Mouse (Mus musculus): ENCODE results near the gene Clasrp. TPM values are rescaled to one million over a fixed set of nuclear protein-coding genes. Genes with fewer than 3 reads are reported as not detected.

Gene Clasrp
- polyA plus RNA-seq, 1 experiment, result 292 TPM

DNA sequence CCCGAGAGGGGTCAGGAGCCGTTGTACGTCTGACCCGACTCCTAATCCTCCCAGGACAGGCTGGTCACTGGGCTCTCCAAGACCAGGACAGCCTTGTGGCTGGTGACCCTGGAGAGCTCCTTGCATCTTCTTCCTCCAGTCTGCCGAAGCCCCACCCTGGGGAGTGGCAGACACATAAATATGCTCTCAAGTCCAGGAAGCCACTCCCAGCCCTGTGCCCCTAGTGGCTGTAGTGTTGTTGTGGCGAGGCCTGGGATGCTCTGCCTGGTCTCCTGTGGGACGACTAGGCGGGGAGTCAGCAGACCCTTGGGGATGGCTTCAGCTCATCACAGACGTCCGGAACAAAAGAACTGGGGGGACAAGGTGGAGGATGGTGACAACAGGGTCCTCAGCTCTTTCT is 73.2 kb downstream of the Clasrp start:
- TF ChIP-seq GATA1 (IDR thresholded peaks at IDR 0.05; ENCODE audit: low read length), result no peak

Other genes with a start within 250 kb of the Clasrp start
- gene Cd3eap, start 245.0 kb downstream of the Clasrp start, polyA plus RNA-seq (2012), result 68.3 and 117 TPM in 2 replicates
- 37.2 and 45.4 TPM in 2 replicates for gene Ppp1r13l, start 244.7 kb downstream of the Clasrp start, polyA plus RNA-seq (2012)
- gene Ercc2, start 222.5 kb downstream of the Clasrp start, polyA plus RNA-seq (2012), result 59.8 and 60.3 TPM in 2 replicates
- 0.23 and 0.25 TPM in 2 replicates for gene Klc3, start 200.4 kb downstream of the Clasrp start, polyA plus RNA-seq (2012)
- gene Ckm, start 199.7 kb downstream of the Clasrp start, polyA plus RNA-seq (2012), result not detected in 2 replicates
- gene Mark4, start 145.7 kb downstream of the Clasrp start, polyA plus RNA-seq (2012), result 45.0 and 67.8 TPM in 2 replicates
- gene Exoc3l2, start 141.2 kb downstream of the Clasrp start, polyA plus RNA-seq (2012), result 0.08 TPM in 2 replicates
- gene Bloc1s3, start 96.1 kb downstream of the Clasrp start, polyA plus RNA-seq (2012), result 7.4 and 10.3 TPM in 2 replicates
- gene Trappc6a, start 96.1 kb downstream of the Clasrp start, polyA plus RNA-seq (2012), result 590 and 674 TPM in 2 replicates
- 0.40 and 0.71 TPM in 2 replicates for gene Nkpd1, start 86.6 kb downstream of the Clasrp start, polyA plus RNA-seq (2012)
- gene Ppp1r37, start 41.4 kb downstream of the Clasrp start, polyA plus RNA-seq (2012), result 134 and 156 TPM in 2 replicates
- gene Zfp296, start 27.2 kb downstream of the Clasrp start, polyA plus RNA-seq (2012), result 3.0 and 3.1 TPM in 2 replicates
- gene Gemin7, start 26.9 kb downstream of the Clasrp start, polyA plus RNA-seq (2012), result 91.7 and 117 TPM in 2 replicates
- gene Relb, start 25.0 kb upstream of the Clasrp start, polyA plus RNA-seq (2012), result 0.75 and 0.90 TPM in 2 replicates
- 149 and 193 TPM in 2 replicates for gene Clptm1, start 60.5 kb upstream of the Clasrp start, polyA plus RNA-seq (2012)
- gene Apoc2, start 73.5 kb upstream of the Clasrp start, polyA plus RNA-seq (2012), result not detected in 2 replicates
- gene Gm44805, start 76.9 kb upstream of the Clasrp start, polyA plus RNA-seq (2012), result not detected in 2 replicates
- gene Apoc4, start 77.0 kb upstream of the Clasrp start, polyA plus RNA-seq (2012), result not detected in 2 replicates
- gene Apoc1, start 88.2 kb upstream of the Clasrp start, polyA plus RNA-seq (2012), result 4.8 and 6.7 TPM in 2 replicates
- 23.7 and 28.1 TPM in 2 replicates for gene Apoe, start 94.7 kb upstream of the Clasrp start, polyA plus RNA-seq (2012)
- gene Tomm40, start 111.0 kb upstream of the Clasrp start, polyA plus RNA-seq (2012), result 694 and 701 TPM in 2 replicates
- 49.4 and 58.6 TPM in 2 replicates for gene Nectin2, start 146.0 kb upstream of the Clasrp start, polyA plus RNA-seq (2012)
- not detected in 2 replicates for gene Bcam, start 166.5 kb upstream of the Clasrp start, polyA plus RNA-seq (2012)
- not detected in 2 replicates for gene Cblc, start 192.3 kb upstream of the Clasrp start, polyA plus RNA-seq (2012)
- gene Bcl3, start 218.3 kb upstream of the Clasrp start, polyA plus RNA-seq (2012), result not detected in 2 replicates
- not detected in 2 replicates for gene Gm19345, start 247.5 kb upstream of the Clasrp start, polyA plus RNA-seq (2012)

Data from G1E-ER4 (cell line).